Mouse (Mus musculus) urinary bladder, postnatal 0 days (tissue): ENCODE results near the gene Olfr1428. TPM values are rescaled to one million over a fixed set of nuclear protein-coding genes. Genes with fewer than 3 reads are reported as not detected.

ENCODE experiments used
- polyA plus RNA-seq: library from polyadenylated mRNA; unstranded; fragments of >200 nt; fragmentation: Nextera tagmentation; extraction: Ambion mirVana; gene quantifications from 2 replicates; pipeline ENCODE4 v1.2.1, GENCODE M21; 2015

Olfr1428 gene
- not detected in 2 replicates for polyA plus RNA-seq

DNA sequence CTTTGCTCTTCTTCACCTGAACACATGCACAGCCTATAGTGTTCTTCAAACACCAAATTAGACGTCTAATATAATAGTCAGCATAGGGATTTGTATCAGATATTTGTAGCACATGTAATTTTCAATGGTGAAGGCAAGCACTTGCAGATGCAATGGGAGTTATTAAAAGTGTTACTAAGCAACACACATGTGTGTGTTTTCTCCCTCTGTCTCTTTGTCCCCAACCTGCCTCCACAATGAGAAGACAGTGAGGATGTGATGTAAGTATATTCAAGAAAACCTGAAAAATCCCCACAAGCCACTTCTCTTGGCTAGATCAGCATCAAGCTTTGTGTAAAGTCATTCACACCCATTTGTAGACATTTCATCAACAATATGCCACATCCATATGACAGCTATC is at the start of gene Olfr1428:
Gene Olfr1428, minus strand, starts transcription at position 101 of the 400 bp plus-strand sequence.

DNA sequence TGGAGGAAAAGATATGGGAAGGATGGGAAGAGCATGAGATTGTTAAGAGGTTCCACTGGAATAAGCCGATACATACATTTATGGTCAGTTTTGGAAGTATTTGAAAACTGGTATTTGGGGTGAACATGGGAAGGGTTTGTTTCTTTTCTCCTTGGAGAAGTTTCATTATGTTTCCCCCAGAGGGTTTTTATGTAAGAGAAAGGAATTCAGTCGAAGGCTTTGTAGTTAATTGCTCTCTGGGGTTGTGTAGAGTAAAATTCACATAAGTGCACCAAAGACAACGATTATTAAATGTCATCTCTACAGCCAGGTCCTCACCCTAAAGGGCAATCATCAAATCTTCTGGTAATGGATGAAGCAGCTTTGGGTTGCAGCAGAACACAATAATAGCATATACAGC is 7.4 kb upstream of the Olfr1428 start, which contains the start of gene Olfr76:
Gene Olfr76, minus strand, starts transcription at position 101 of the 400 bp plus-strand sequence.

DNA sequence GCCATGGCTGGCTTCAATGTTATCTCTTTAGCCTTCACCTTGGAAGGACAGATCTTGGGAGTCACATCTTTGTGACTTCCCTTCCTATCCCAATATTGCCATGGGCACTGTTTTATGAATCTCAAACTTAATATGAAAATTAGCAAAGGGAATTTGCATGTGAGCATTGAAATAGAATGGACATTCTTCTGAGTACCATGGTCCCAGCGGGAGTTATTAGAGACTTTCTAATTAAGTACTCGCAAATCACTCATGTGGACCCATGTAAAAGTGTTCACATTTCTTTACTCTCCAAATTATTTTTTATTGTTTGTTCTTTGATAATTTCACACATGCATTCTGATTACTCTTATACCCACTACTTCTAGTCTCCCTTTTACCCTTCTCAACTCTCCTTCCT is 12.5 kb downstream of the Olfr1428 start, which contains the start of gene Olfr1427:
Gene Olfr1427, minus strand, starts transcription at position 101 of the 400 bp plus-strand sequence.

DNA sequence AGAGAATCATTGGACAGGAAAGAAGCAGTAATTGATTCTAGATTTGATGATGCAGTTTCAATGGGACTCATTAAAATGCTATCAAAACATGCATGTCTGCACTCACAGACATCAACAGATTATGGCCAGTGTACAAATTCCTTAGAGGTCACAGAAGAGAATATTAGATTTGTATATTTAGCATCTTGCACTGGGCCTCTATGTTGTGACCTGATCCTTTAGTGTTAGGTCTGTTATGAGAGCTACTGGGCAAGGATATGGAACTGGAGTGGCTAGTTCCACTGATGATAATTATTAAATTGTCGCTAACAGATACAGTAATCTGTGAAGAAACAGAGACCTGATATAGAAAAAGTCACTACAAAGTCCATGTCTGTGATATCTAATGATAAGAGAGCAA is 23.8 kb downstream of the Olfr1428 start, which contains the start of gene Olfr1426:
Gene Olfr1426, minus strand, starts transcription at position 101 of the 400 bp plus-strand sequence.

DNA sequence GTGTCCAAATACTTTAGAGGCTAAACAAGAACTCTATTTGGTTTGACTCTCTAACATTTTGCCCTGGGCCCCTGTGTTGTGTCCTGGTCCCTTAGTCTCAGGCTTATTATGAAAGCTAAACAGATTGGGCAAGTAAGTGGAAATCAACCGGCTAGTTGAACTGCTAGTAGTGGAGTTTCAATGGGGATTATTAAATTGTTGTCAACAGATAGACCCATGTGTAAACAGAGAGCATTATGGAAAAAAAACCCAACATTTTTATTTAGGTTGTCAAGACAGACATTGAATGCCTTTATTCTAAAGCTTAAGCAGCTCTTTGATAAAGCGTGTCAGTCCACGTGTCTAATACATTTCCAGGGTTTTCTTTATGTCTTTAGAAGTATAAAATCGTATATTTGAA is 38.1 kb downstream of the Olfr1428 start, which contains the start of gene Olfr1425:
Gene Olfr1425, minus strand, starts transcription at position 101 of the 400 bp plus-strand sequence.

DNA sequence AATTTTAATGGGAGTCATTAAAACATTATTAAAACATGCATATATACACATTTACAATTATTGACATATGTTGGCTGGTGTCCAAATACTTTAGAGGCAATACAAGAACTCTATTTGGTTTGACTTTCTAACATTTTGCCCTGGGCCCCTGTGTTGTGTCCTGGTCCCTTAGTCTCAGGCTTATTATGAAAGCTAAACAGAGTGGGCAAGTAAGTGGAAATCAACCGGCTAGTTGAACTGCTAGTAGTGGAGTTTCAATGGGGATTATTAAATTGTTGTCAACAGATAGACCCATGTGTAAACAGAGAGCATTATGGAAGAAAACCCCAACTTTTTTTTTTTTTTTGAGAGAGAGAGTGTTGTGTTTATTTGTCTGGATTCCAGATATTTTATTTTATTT is 53.1 kb downstream of the Olfr1428 start, which contains the start of gene Olfr1424:
Gene Olfr1424, minus strand, starts transcription at position 101 of the 400 bp plus-strand sequence.

Other genes starting within 250 kb of the Olfr1428 start
- gene Olfr1419, start 240.8 kb downstream of the Olfr1428 start, polyA plus RNA-seq, result not detected in 2 replicates
- not detected in 2 replicates for gene Olfr1420, start 229.3 kb downstream of the Olfr1428 start, polyA plus RNA-seq
- 8.2 and 9.1 TPM in 2 replicates for gene Patl1, start 203.5 kb downstream of the Olfr1428 start, polyA plus RNA-seq
- 2.9 and 3.9 TPM in 2 replicates for gene Osbp, start 150.0 kb downstream of the Olfr1428 start, polyA plus RNA-seq
- not detected in 2 replicates for gene Olfr1423, start 74.6 kb downstream of the Olfr1428 start, polyA plus RNA-seq
- not detected in 2 replicates for gene Olfr1424, start 53.2 kb downstream of the Olfr1428 start, polyA plus RNA-seq
- not detected in 2 replicates for gene Olfr1425, start 38.2 kb downstream of the Olfr1428 start, polyA plus RNA-seq
- gene Olfr1426, start 23.9 kb downstream of the Olfr1428 start, polyA plus RNA-seq, result not detected in 2 replicates
- not detected in 2 replicates for gene Olfr1427, start 12.6 kb downstream of the Olfr1428 start, polyA plus RNA-seq
- gene Olfr76, start 7.3 kb upstream of the Olfr1428 start, polyA plus RNA-seq, result not detected in 2 replicates
- not detected in 2 replicates for gene Olfr1555-ps1, start 54.2 kb upstream of the Olfr1428 start, polyA plus RNA-seq
- not detected in 2 replicates for gene Olfr1431, start 84.7 kb upstream of the Olfr1428 start, polyA plus RNA-seq
- not detected in 2 replicates for gene Olfr1432, start 116.7 kb upstream of the Olfr1428 start, polyA plus RNA-seq
- gene Olfr262, start 125.8 kb upstream of the Olfr1428 start, polyA plus RNA-seq, result not detected in 2 replicates
- not detected in 2 replicates for gene Olfr235, start 145.1 kb upstream of the Olfr1428 start, polyA plus RNA-seq
- not detected in 2 replicates for gene Olfr1434, start 164.0 kb upstream of the Olfr1428 start, polyA plus RNA-seq
- gene Olfr1436, start 183.2 kb upstream of the Olfr1428 start, polyA plus RNA-seq, result not detected in 2 replicates
- not detected in 2 replicates for gene Olfr1437, start 209.2 kb upstream of the Olfr1428 start, polyA plus RNA-seq
- not detected in 2 replicates for gene Olfr1438-ps1, start 220.0 kb upstream of the Olfr1428 start, polyA plus RNA-seq